Mouse (Mus musculus): ENCODE results near the gene Psmb5. TPM values are rescaled to one million over a fixed set of nuclear protein-coding genes. Genes with fewer than 3 reads are reported as not detected.

The Psmb5 gene
- 414 and 455 TPM in 2 replicates for polyA plus RNA-seq (2014; fragmentation: Nextera tagmentation; extraction: Ambion mirVana)

DNA sequence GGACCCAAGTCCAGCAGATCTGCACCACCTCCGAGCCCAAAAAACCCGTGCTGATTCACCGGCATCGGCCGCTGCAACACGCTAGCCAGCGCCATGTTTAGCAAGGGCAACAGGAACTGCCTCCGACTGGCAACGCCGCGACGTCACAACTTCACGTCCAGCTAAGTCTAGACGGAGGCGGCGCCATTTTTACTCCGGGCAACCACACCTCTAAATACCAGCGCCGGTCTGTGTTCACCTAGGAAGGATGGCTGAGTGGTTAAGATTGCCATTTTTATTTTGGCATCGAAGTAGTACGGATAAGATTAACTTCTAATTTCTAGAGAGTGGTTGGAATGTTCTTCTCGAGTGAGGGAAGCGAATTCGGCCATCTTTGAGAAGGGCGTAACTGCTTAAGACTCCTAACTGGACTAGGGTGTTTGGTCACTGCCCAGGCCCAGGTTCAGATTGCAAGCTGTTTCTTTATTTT lies at the start of gene Psmb5:
Gene Psmb5 (minus strand): TSS at position 126 of the 469 bp plus-strand sequence.
- Histone ChIP-seq H3K27ac (ENCODE audit: low read depth, low read length) (no peak within 1 kb of the TSS), H3K4me3 (ENCODE audit: low read depth, low read length) (peak within 1 kb of the TSS; percentile 83), H3K9ac (ENCODE audit: low read length) (peak within 1 kb of the TSS; percentile 93), H3K4me2 (ENCODE audit: low read depth, low read length, severe bottlenecking) (peak within 1 kb of the TSS; percentile 71), H3K9me3 (ENCODE audit: control insufficient read depth, low read length) (no peaks in the 10 kb centered on the region), H3K27me3 (ENCODE audit: control insufficient read depth, insufficient read depth, low read length) (no peaks in the 10 kb centered on the region), H3K4me1 (replicated peaks; ENCODE audit: control insufficient read depth, insufficient read depth, low read length) (no peaks in the 10 kb centered on the region), H3K36me3 (ENCODE audit: control insufficient read depth, insufficient read depth, low read length) (peaks cover 3% of the 10 kb centered on the region; the same call in 1 of the 2 replicates)
- ATAC-seq (replicated peaks; ENCODE audit: low FRiP score) (peak; percentile 90), DNase-seq (ENCODE audit: low spot score) (peak; percentile 91)
- WGBS, result under 1% methylated on average over 25 of the region's 25 CpGs

DNA sequence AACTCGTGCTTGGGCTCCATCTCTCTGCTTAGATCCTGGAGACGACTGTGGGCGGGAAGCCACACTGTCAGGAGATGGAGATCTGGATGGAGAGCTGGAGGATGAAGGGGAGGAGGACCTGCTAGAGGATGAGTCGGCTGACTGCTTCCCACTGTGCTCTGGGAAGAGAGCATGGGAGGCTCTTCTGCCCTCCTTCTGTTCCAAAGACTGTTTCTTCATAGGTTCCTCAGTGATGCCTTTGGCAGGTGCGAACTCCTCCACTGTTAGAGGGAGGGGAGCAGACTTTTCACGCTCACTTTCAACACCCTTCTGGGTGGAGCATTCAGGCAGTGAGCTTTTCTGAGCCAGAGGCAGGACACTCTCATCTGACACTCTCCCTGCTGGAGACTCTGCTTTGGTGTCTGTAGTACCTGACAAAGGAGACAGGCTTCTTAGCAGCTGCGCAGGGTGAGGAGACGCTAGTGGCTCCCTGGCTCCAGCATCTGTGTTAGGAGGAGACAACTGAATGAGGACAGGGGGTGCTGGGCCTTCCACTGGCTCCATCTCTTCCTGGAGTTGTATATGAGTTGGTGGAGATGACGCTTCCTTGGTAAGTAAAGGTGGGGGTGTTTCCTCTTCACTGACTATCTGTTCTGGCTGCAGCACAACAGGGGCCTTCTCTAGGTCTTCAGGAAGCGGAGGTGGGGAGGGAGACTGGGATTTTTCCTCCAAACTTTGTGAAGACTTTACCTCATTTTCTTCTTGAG lies 46.8 kb upstream of the Psmb5 start:
- Histone ChIP-seq H3K9me3 (ENCODE audit: control insufficient read depth, low read length) (no peaks in the 10 kb centered on the region), H3K27ac (ENCODE audit: low read depth, low read length) (no peak overlapping the region), H3K4me3 (ENCODE audit: low read depth, low read length) (no peak overlapping the region), H3K4me1 (replicated peaks; ENCODE audit: control insufficient read depth, insufficient read depth, low read length) (no peaks in the 10 kb centered on the region), H3K27me3 (ENCODE audit: control insufficient read depth, insufficient read depth, low read length) (no peaks in the 10 kb centered on the region), H3K9ac (ENCODE audit: low read length) (no peak overlapping the region), H3K4me2 (ENCODE audit: low read depth, low read length, severe bottlenecking) (no peak overlapping the region), H3K36me3 (ENCODE audit: control insufficient read depth, insufficient read depth, low read length) (peaks cover 28% of the 10 kb centered on the region)
- 91% methylated on average over 10 of the region's 10 CpGs for WGBS
- ATAC-seq (replicated peaks; ENCODE audit: low FRiP score) (no peak), DNase-seq (ENCODE audit: low spot score) (no peak)

DNA sequence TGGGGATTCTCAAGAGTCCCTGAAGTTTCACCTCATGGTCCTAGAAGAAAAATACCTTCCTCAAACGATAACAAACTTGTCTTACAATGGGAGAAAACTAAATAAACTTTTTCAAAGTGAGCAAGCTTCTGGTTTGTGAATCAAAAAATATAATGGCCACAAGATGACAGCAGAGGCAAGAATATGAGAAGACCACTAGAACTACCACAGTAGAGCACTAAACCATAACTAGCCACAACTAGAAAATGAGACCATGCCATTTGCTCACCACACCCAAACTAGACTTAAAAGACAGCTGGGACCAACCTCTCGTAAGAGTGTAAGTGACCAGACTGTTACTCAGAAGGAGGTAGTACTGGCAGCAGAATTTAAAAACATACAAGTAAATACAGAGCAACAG lies 42.2 kb upstream of the Psmb5 start:
- no peak overlapping the region for H3K27ac ChIP-seq (ENCODE audit: low read depth, low read length)
- H3K4me1 ChIP-seq (replicated peaks; ENCODE audit: control insufficient read depth, insufficient read depth, low read length), result no peaks in the 10 kb centered on the region
- no peak overlapping the region for H3K9ac ChIP-seq (ENCODE audit: low read length)
- DNase-seq (ENCODE audit: low spot score) (no peak), ATAC-seq (replicated peaks; ENCODE audit: low FRiP score) (no peak)
- no peaks in the 10 kb centered on the region for H3K9me3 ChIP-seq (ENCODE audit: control insufficient read depth, low read length)
- H3K27me3 ChIP-seq (ENCODE audit: control insufficient read depth, insufficient read depth, low read length), result no peaks in the 10 kb centered on the region
- WGBS, result 88% methylated on average over 2 of the region's 2 CpGs
- no peak overlapping the region for H3K4me3 ChIP-seq (ENCODE audit: low read depth, low read length)
- H3K36me3 ChIP-seq (ENCODE audit: control insufficient read depth, insufficient read depth, low read length), result peaks cover 32% of the 10 kb centered on the region
- H3K4me2 ChIP-seq (ENCODE audit: low read depth, low read length, severe bottlenecking), result no peak overlapping the region

DNA sequence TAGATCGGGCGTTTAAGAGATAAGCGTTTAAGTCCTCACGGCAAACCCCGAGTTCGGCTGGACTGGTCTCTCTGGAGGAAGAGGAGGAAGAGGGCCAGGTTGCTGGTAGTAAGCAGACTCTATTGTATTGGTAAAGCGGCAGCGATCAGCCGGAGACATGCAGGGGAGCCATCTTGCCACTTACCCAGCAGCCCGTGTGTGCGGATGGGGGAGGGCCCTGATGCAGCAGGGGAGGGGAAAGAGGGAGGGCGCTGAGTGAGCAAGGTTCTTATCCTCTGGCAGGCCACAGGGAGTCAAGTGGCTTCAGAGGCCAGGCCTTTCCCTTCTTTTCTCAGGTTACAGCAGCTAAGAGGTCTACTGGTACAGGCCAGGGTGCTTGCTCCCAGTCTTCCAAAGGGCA lies 35.7 kb upstream of the Psmb5 start:
- H3K9ac ChIP-seq (ENCODE audit: low read length), result peak overlapping the region; percentile 90
- DNase-seq (ENCODE audit: low spot score) (peak; percentile 93), ATAC-seq (replicated peaks; ENCODE audit: low FRiP score) (peak; percentile 90)
- H3K4me1 ChIP-seq (replicated peaks; ENCODE audit: control insufficient read depth, insufficient read depth, low read length), result peaks cover 12% of the 10 kb centered on the region
- peak overlapping the region; percentile 81 for H3K27ac ChIP-seq (ENCODE audit: low read depth, low read length)
- H3K9me3 ChIP-seq (ENCODE audit: control insufficient read depth, low read length), result no peaks in the 10 kb centered on the region
- H3K4me3 ChIP-seq (ENCODE audit: low read depth, low read length), result peak overlapping the region; percentile 75
- H3K4me2 ChIP-seq (ENCODE audit: low read depth, low read length, severe bottlenecking), result peak overlapping the region; percentile 65
- H3K27me3 ChIP-seq (ENCODE audit: control insufficient read depth, insufficient read depth, low read length), result no peaks in the 10 kb centered on the region
- H3K36me3 ChIP-seq (ENCODE audit: control insufficient read depth, insufficient read depth, low read length), result peaks cover 19% of the 10 kb centered on the region
- under 1% methylated on average over 12 of the region's 12 CpGs for WGBS

DNA sequence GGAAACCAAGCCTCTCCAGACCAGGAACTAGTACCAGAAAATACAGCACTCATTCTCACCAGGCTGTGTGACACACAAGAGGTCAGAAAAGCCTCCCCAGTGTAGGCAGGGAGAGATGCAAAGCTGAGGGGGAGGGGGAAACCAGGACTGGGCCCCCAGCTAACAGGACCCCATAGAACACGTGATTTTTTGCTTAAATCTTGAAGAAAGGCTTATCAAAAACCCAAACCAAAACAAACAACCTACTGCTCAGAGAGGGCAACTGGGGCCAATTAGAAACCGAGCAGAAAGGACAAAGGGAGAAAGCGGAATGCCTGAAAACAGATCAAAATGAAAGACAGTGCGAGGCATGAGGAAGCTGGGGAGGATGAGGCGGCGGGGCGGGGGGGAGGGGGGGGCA lies 35.0 kb upstream of the Psmb5 start:
- 0% methylated on average over 7 of the region's 7 CpGs for WGBS
- Histone ChIP-seq H3K27ac (ENCODE audit: low read depth, low read length) (peak overlapping the region; percentile 81), H3K9me3 (ENCODE audit: control insufficient read depth, low read length) (no peaks in the 10 kb centered on the region), H3K9ac (ENCODE audit: low read length) (peak overlapping the region; percentile 90), H3K4me1 (replicated peaks; ENCODE audit: control insufficient read depth, insufficient read depth, low read length) (peaks cover 12% of the 10 kb centered on the region), H3K4me2 (ENCODE audit: low read depth, low read length, severe bottlenecking) (peak overlapping the region; percentile 65), H3K4me3 (ENCODE audit: low read depth, low read length) (peak overlapping the region; percentile 75), H3K27me3 (ENCODE audit: control insufficient read depth, insufficient read depth, low read length) (no peaks in the 10 kb centered on the region), H3K36me3 (ENCODE audit: control insufficient read depth, insufficient read depth, low read length) (peaks cover 19% of the 10 kb centered on the region)
- DNase-seq (ENCODE audit: low spot score) (no peak), ATAC-seq (replicated peaks; ENCODE audit: low FRiP score) (no peak; the same call in 1 of the 2 replicates)

DNA sequence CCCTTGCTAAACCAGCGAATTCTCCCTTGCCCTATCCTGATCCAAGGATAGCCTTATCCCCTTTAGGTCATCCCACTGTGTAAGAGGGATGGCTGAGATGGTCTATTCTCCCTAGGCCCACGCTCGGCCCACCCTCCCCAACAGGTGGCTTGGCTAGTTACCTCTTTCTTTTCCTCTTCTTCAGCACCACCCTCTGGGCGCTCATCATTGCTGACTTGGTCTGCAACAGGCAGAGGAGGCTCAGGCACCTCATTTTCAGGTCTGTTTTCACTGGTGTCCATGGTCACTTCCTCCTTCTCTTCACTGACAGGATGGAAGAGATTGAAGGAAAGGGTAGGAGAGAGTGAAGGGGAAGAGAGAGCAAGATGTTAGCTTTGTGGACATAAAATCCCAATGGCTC lies 33.7 kb upstream of the Psmb5 start:
- H3K9me3 ChIP-seq (ENCODE audit: control insufficient read depth, low read length), result no peaks in the 10 kb centered on the region
- 0 out of 2 replicates have a peak overlapping the region, but pooled peaks have one; percentile 0 for H3K4me3 ChIP-seq (ENCODE audit: low read depth, low read length)
- 0 out of 2 replicates have a peak overlapping the region, but pooled peaks have one; percentile 18 for H3K4me2 ChIP-seq (ENCODE audit: low read depth, low read length, severe bottlenecking)
- 76% methylated on average over 4 of the region's 4 CpGs for WGBS
- no peak for DNase-seq (ENCODE audit: low spot score)
- H3K27ac ChIP-seq (ENCODE audit: low read depth, low read length), result 0 out of 2 replicates have a peak overlapping the region, but pooled peaks have one; percentile 34
- H3K36me3 ChIP-seq (ENCODE audit: control insufficient read depth, insufficient read depth, low read length), result peaks cover 19% of the 10 kb centered on the region
- H3K27me3 ChIP-seq (ENCODE audit: control insufficient read depth, insufficient read depth, low read length), result no peaks in the 10 kb centered on the region
- peaks cover 12% of the 10 kb centered on the region for H3K4me1 ChIP-seq (replicated peaks; ENCODE audit: control insufficient read depth, insufficient read depth, low read length)
- 0 out of 2 replicates have a peak, but pooled peaks have one; percentile 11 for ATAC-seq (replicated peaks; ENCODE audit: low FRiP score)
- H3K9ac ChIP-seq (ENCODE audit: low read length), result 0 out of 2 replicates have a peak overlapping the region, but pooled peaks have one; percentile 16

DNA sequence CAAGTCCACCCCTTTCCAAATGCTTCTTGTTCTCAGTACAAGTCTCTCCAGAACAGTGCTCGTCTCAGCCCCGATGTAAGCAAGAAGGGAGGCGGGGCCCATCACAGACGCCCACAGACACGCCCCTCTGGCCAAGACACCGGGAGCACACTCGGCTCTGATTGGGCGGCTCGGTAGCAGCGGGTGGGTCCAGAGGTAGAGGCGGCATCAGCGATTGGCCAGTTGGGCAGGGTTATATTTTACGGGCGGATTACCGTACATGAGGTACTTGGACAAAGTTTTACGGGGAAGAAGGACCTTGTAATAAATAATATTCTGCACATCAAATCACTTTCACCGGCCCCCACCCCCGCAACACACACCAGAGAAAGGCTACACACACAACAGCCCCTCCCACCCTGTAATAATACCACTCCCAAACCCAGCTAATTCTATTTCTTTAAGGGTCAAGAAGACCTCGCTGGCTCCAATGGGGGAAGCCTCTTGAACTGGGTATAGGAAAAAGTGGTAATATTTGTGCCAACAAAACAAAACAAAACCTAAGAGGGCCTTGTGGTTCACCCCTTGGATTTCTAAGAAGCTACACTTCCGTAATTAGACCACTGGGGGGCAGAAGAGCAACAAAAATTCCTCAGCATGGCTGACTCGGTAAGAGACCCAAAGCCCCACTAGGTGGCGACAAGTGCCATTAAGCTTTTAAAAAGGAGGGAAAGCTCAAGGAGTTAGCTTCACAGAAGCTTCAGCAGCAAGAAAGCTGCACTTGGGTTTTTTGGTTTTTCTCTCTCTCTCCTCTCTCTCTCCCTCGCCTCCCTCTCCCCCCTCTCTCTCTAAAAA lies 33.0 kb upstream of the Psmb5 start:
- H3K4me3 ChIP-seq (ENCODE audit: low read depth, low read length), result 0 out of 2 replicates have a peak overlapping the region, but pooled peaks have one; percentile 0
- no peaks in the 10 kb centered on the region for H3K9me3 ChIP-seq (ENCODE audit: control insufficient read depth, low read length)
- H3K4me2 ChIP-seq (ENCODE audit: low read depth, low read length, severe bottlenecking), result peak overlapping the region; percentile 8; the same call in 1 of the 2 replicates
- WGBS, result 69% methylated on average over 23 of the region's 23 CpGs
- H3K27ac ChIP-seq (ENCODE audit: low read depth, low read length), result 0 out of 2 replicates have a peak overlapping the region, but pooled peaks have one; percentile 34
- peaks cover 25% of the 10 kb centered on the region for H3K36me3 ChIP-seq (ENCODE audit: control insufficient read depth, insufficient read depth, low read length)
- peaks cover 12% of the 10 kb centered on the region for H3K4me1 ChIP-seq (replicated peaks; ENCODE audit: control insufficient read depth, insufficient read depth, low read length)
- 0 out of 2 replicates have a peak overlapping the region, but pooled peaks have one; percentile 16 for H3K9ac ChIP-seq (ENCODE audit: low read length)
- peak; percentile 88 for DNase-seq (ENCODE audit: low spot score)
- peak; percentile 40; the same call in 1 of the 2 replicates for ATAC-seq (replicated peaks; ENCODE audit: low FRiP score)
- no peaks in the 10 kb centered on the region for H3K27me3 ChIP-seq (ENCODE audit: control insufficient read depth, insufficient read depth, low read length)

DNA sequence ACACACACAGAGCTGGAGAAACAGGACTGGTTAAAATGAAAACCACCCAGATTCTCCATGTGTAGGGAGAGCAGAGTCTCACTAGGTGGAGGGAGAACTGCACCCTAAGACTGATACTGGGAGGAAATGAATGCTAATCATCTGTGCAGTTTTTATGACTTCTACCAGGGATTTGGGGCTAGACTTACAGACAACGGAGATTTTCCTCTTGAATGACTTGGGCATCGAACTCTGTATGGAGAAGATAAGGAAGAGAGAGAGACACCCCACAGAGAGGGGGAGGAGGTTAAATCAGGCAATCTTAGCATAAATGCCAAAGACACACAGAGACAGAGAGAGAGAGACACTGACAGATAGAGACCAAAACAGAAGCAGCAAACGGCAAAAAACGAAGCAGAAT lies 30.1 kb upstream of the Psmb5 start:
- Histone ChIP-seq H3K4me2 (ENCODE audit: low read depth, low read length, severe bottlenecking) (no peak overlapping the region), H3K9ac (ENCODE audit: low read length) (no peak overlapping the region), H3K27ac (ENCODE audit: low read depth, low read length) (no peak overlapping the region), H3K4me1 (replicated peaks; ENCODE audit: control insufficient read depth, insufficient read depth, low read length) (peaks cover 6% of the 10 kb centered on the region; the same call in 1 of the 2 replicates), H3K9me3 (ENCODE audit: control insufficient read depth, low read length) (no peaks in the 10 kb centered on the region), H3K36me3 (ENCODE audit: control insufficient read depth, insufficient read depth, low read length) (peaks cover 38% of the 10 kb centered on the region), H3K27me3 (ENCODE audit: control insufficient read depth, insufficient read depth, low read length) (no peaks in the 10 kb centered on the region), H3K4me3 (ENCODE audit: low read depth, low read length) (no peak overlapping the region)
- ATAC-seq (replicated peaks; ENCODE audit: low FRiP score) (no peak), DNase-seq (ENCODE audit: low spot score) (no peak)
- 80% methylated on average over 4 of the region's 4 CpGs for WGBS

Data from forebrain, embryonic 11.5 days (tissue).